Mouse (Mus musculus): ENCODE data around the gene Ylpm1. TPM values are rescaled to one million over a fixed set of nuclear protein-coding genes. Genes with fewer than 3 reads are reported as not detected.

Gene Ylpm1
- total RNA-seq, 4 experiments from 2014 or later, result 109 to 145 (median 122) TPM

- no peak for DNase-seq (ENCODE audit: low spot score in 2 of 2)
These were observed 10.9 kb downstream of the Ylpm1 start for GRCm38 (mm10) chr12:85007021-85007420.

- no peak for DNase-seq (ENCODE audit: low spot score in 2 of 2)
These were observed 13.7 kb downstream of the Ylpm1 start for GRCm38 (mm10) chr12:85009776-85010175.

- no peak for DNase-seq (ENCODE audit: low spot score in 2 of 2)
These were observed 14.4 kb downstream of the Ylpm1 start for GRCm38 (mm10) chr12:85010541-85010940.

- no peak for DNase-seq (ENCODE audit: low spot score in 2 of 2)
These were observed 16.1 kb downstream of the Ylpm1 start for GRCm38 (mm10) chr12:85012185-85012584.

DNA sequence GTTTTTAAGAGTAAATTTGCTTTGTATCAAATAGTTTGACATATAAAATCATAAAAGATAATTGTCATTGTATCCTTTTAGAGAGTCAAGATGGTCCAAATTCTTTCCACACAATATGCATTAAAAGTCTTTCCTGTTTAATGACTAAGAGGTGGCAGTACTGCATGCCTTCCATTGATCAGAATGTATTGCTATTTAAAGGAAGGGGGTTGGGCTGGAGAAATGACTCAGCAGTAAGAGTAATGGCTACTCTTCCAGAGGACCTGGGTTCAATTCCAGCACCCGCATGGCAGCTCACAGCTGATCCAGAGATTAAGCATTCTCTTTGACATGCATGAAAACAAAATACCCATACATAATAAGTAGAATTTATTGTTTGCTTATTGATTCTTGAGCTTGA is 25.9 kb downstream of the Ylpm1 start:
- DNase-seq (ENCODE audit: low spot score in 2 of 2), result no peak

GRCm38 (mm10) chr12:85032710-85033109 is 36.6 kb downstream of the Ylpm1 start:
- DNase-seq (ENCODE audit: low spot score in 2 of 2), result no peak

DNA sequence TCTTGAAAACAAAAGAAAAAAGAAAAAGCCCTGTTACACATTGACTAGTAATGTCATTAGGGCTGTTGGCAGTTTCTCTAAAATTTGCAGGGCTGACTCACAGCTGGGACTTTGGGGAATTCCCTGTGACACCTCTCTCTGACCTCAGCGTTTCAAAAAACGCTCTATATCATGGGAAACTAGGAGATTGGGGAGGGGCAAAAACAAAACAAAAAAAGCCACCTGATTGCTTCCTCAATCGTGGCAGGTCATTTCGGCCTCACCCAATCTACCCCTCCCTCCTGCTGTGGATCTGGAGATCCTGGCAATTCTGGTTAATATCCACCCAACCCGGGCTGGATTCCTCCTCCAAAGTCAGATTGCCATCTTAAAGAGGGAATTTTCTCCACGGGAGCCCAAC is 55.1 kb downstream of the Ylpm1 start:
- no peak for DNase-seq (ENCODE audit: low spot score in 2 of 2)

DNA sequence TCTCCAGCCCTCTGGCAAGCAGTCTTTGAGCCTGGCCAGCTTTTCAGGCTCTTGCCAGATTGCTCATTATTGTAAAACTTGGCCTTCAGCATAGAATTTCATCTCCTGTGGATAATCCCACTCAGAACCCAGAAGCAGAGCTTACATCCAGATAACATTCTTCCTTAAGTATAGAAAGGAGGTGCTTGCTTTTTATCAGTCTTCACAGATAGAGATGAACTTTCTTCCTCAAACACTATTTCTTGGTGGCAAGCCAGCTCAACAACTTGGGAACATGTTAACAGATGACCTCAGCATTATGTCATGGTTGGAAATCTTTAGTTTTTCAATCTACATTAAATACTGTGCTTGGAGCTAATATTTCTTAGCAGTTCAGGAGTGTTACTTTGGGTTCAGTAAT is 74.9 kb downstream of the Ylpm1 start:
- no peak for DNase-seq (ENCODE audit: low spot score in 2 of 2)

DNA sequence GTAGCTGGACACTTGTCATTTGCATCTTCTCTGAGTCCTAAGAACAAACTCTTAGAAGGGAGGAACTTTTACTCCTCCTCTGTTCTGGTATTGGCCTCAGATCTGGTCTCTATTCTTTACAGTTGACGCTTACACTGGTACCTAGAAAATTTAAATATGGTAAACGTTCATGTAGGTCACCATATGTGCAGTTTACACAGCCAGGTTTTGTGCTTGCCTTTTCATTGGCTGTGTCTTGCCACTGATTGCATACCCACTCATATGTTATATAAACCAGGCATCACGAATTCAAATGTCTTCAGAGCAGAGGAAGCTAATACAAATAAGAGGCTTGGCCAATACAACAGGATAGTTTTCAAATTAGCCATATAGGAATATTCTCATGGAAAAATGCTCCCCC is 81.0 kb downstream of the Ylpm1 start:
- DNase-seq (ENCODE audit: low spot score in 2 of 2), result no peak

DNA sequence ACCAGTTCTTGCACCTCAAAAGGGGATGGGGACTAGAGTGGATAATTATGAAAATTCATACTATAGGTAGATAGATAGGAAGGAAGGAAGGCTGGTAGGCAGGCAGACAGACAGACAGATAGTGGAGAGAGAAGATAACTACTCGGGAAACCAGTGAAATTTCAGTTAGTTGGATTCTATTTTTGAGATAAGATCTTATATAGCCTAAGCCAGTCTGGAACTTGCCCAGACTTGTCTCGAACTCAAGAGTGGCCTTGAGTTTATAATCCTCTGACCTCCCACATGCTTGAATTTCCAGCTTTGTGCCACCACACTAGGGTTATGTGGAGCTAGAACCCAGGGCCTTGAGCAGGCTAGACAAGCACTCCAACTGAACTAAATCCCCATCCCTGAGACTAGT is 88.1 kb downstream of the Ylpm1 start:
- DNase-seq (ENCODE audit: low spot score in 2 of 2), result no peak

DNA sequence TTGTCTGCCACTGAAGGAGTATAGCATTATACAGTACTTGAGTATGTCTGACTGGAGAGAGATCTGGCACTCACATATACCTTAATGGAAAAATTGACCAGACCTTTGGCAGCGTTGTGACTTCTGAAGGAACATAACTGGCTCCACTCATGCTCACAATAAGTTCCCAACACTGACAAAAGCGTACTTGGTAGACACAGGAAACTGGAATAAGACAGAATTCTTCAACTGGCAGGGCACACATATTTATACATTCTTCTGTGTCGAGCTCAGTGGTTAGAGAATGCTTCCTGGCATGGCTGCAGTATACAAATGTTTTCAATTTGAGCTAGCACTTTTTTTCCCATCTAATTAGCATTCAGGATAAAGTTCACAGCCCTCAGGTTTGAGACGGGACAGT is 88.8 kb downstream of the Ylpm1 start:
- no peak for DNase-seq (ENCODE audit: low spot score in 2 of 2)

GRCm38 (mm10) chr12:85087845-85088244 is 91.7 kb downstream of the Ylpm1 start:
- no peak for DNase-seq (ENCODE audit: low spot score in 2 of 2)

- no peak for DNase-seq (ENCODE audit: low spot score in 2 of 2)
These were observed 95.1 kb downstream of the Ylpm1 start for GRCm38 (mm10) chr12:85091190-85091589.

GRCm38 (mm10) chr12:85092214-85092613 is 96.1 kb downstream of the Ylpm1 start:
- peak in 1 of 2 experiments; percentile 58 for DNase-seq (ENCODE audit: low spot score in 2 of 2)

DNA sequence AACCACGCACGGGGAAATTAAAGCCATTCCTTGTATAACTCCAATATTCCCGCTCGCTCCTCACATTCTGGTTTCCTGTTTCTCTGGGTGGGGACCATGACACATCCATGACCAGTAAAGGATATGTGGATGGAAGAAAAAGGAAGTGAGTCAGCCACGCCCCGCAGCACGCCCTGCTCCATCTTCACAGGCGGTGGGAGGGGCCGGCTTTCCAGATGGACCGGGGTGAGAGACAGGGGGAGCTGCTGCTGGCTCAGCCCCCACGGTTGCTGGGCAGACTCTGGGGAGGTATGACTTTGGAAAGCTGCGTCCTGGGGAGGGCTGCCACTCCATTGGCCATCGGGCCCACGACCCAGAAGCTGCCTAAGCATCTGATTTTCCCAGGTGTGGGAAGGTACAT is 97.9 kb downstream of the Ylpm1 start:
- peak; percentile 42 to 43 for DNase-seq (ENCODE audit: low spot score in 2 of 2)

GRCm38 (mm10) chr12:85094706-85095105 is 98.6 kb downstream of the Ylpm1 start:
- DNase-seq (ENCODE audit: low spot score in 2 of 2), result no peak

GRCm38 (mm10) chr12:85095146-85095545 is 99.0 kb downstream of the Ylpm1 start:
- DNase-seq (ENCODE audit: low spot score in 2 of 2), result no peak

GRCm38 (mm10) chr12:85095859-85096258 is 99.7 kb downstream of the Ylpm1 start:
- no peak for DNase-seq (ENCODE audit: low spot score in 2 of 2)

- DNase-seq (ENCODE audit: low spot score in 2 of 2), result no peak
These were observed 104.9 kb downstream of the Ylpm1 start for GRCm38 (mm10) chr12:85101001-85101400.

GRCm38 (mm10) chr12:85101521-85102106 is 105.5 kb downstream of the Ylpm1 start:
- no peak for DNase-seq (ENCODE audit: low spot score in 2 of 2)

DNA sequence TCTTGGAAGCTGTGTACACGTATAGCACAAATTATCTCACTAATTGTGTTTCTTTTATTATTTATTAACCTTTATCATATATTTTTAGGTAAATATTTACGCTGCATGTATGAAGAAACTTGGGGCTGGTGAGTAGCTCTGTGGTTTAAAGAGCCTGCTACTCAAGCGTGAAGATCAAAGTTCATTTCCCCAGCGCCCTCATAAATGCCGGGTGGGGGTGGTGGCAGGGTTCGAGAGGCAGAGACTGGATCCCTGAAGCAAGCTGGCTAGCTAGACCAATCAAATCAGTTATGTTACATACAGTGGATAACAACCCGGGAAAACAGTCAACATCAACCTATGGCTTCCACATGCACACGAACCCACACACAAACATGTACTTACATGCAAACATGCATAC is 107.0 kb downstream of the Ylpm1 start:
- no peak for DNase-seq (ENCODE audit: low spot score in 2 of 2)

GRCm38 (mm10) chr12:85104789-85105188 is 108.7 kb downstream of the Ylpm1 start:
- DNase-seq (ENCODE audit: low spot score in 2 of 2), result no peak

- no peak for DNase-seq (ENCODE audit: low spot score in 2 of 2)
These were observed 110.2 kb downstream of the Ylpm1 start for GRCm38 (mm10) chr12:85106292-85106691.

DNA sequence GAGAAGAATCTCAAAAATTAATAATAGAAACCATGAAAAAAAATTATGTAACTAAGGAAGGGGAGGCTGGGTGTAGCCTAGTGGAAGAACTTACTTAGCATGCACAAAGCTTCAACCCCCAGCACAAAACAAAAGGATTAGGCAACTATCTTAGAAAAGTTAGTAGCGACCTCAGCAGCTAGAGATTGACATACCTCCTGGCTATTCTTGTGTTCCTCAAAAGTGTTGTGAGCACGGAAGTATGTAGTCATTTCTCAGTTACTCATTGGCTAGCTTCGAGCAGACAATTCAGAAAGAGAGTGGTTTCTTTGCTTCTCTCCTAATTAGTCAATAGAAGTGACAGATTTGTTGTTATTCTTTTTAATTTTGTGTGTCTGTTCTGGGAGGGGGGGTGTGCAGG is 112.5 kb downstream of the Ylpm1 start:
- DNase-seq (ENCODE audit: low spot score in 2 of 2), result no peak

All from layer of hippocampus, adult 8-10 months (tissue).